Mouse (Mus musculus): ENCODE results near the gene AC161166.1. TPM values are rescaled to one million over a fixed set of nuclear protein-coding genes. Genes with fewer than 3 reads are reported as not detected.
A peak's percentile ranks its signal among the peaks of the same experiment; 100 is the strongest.
"Not testable (repeated sequence)": the region's sequence is repeated elsewhere in the genome, so short reads cannot be mapped to it uniquely, and the experiment has no call there.

The AC161166.1 gene
- polyA plus RNA-seq, 1 experiment from 2014 or later: 0.37 TPM

GRCm38 (mm10) chr7:24524978-24525377, 12.7 kb upstream of the AC161166.1 start:
- Histone ChIP-seq H3K4me1 (replicated peaks) (peaks cover 8% of the 10 kb centered on the region), H3K36me3 (no peaks in the 10 kb centered on the region), H3K9me3 (replicated peaks) (no peaks in the 10 kb centered on the region), H3K4me2 (no peak overlapping the region), H3K4me3 (no peak overlapping the region), H3K9ac (no peak overlapping the region), H3K27ac (ENCODE audit: poor library complexity, severe bottlenecking) (no peak overlapping the region), H3K27me3 (replicated peaks) (no peaks in the 10 kb centered on the region)
- WGBS: 79% methylated on average over 6 of the region's 6 CpGs
- ATAC-seq (ENCODE audit: insufficient number of reproducible peaks, low FRiP score): no peak

- 80% methylated on average over 6 of the region's 6 CpGs for WGBS
- no peaks in the 10 kb centered on the region for H3K36me3 ChIP-seq
- no peaks in the 10 kb centered on the region for H3K27me3 ChIP-seq (replicated peaks)
- no peak overlapping the region for H3K4me3 ChIP-seq
- H3K9ac ChIP-seq: no peak overlapping the region
- no peak overlapping the region for H3K27ac ChIP-seq (ENCODE audit: poor library complexity, severe bottlenecking)
- no peaks in the 10 kb centered on the region for H3K9me3 ChIP-seq (replicated peaks)
- no peak for ATAC-seq (ENCODE audit: insufficient number of reproducible peaks, low FRiP score)
- no peak overlapping the region for H3K4me2 ChIP-seq
- no peaks in the 10 kb centered on the region for H3K4me1 ChIP-seq (replicated peaks)
Measured at GRCm38 (mm10) chr7:24523723-24524122, 11.5 kb upstream of the AC161166.1 start.

GRCm38 (mm10) chr7:24522805-24523204, 10.6 kb upstream of the AC161166.1 start:
- no peak overlapping the region for H3K27ac ChIP-seq (ENCODE audit: poor library complexity, severe bottlenecking)
- no peaks in the 10 kb centered on the region for H3K4me1 ChIP-seq (replicated peaks)
- no peak overlapping the region for H3K4me3 ChIP-seq
- no peak overlapping the region for H3K9ac ChIP-seq
- no peaks in the 10 kb centered on the region for H3K9me3 ChIP-seq (replicated peaks)
- H3K4me2 ChIP-seq: no peak overlapping the region
- H3K27me3 ChIP-seq (replicated peaks): no peaks in the 10 kb centered on the region
- ATAC-seq (ENCODE audit: insufficient number of reproducible peaks, low FRiP score): no peak
- no peaks in the 10 kb centered on the region for H3K36me3 ChIP-seq
- whole genome bisulfite sequencing: 60% methylated on average over 5 of the region's 5 CpGs

- not testable (repeated sequence) for ATAC-seq (ENCODE audit: insufficient number of reproducible peaks, low FRiP score); H3K9me3 ChIP-seq (replicated peaks); H3K27me3 ChIP-seq (replicated peaks); H3K9ac ChIP-seq; H3K27ac ChIP-seq (ENCODE audit: poor library complexity, severe bottlenecking); H3K4me3 ChIP-seq; H3K36me3 ChIP-seq; H3K4me2 ChIP-seq; H3K4me1 ChIP-seq (replicated peaks)
- 83% methylated on average over 10 of the region's 10 CpGs for WGBS
Measured at GRCm38 (mm10) chr7:24520054-24520453, 7.8 kb upstream of the AC161166.1 start.

- Histone ChIP-seq H3K4me3 (no peak overlapping the region), H3K9me3 (replicated peaks) (no peaks in the 10 kb centered on the region), H3K4me2 (no peak overlapping the region), H3K9ac (no peak overlapping the region), H3K4me1 (replicated peaks) (no peaks in the 10 kb centered on the region), H3K36me3 (peaks cover 4% of the 10 kb centered on the region), H3K27ac (ENCODE audit: poor library complexity, severe bottlenecking) (no peak overlapping the region), H3K27me3 (replicated peaks) (no peaks in the 10 kb centered on the region)
- WGBS: 46% methylated on average over 3 of the region's 3 CpGs
- ATAC-seq (ENCODE audit: insufficient number of reproducible peaks, low FRiP score): no peak
Measured at GRCm38 (mm10) chr7:24519130-24519529, 6.9 kb upstream of the AC161166.1 start.

GRCm38 (mm10) chr7:24517654-24518053, 5.4 kb upstream of the AC161166.1 start:
- WGBS: 58% methylated on average over 6 of the region's 6 CpGs

GRCm38 (mm10) chr7:24517077-24517476, 4.8 kb upstream of the AC161166.1 start:
- ATAC-seq (ENCODE audit: insufficient number of reproducible peaks, low FRiP score): no peak
- WGBS: 49% methylated on average over 5 of the region's 5 CpGs
- Histone ChIP-seq H3K9me3 (replicated peaks) (no peaks in the 10 kb centered on the region), H3K4me1 (replicated peaks) (no peaks in the 10 kb centered on the region), H3K9ac (no peak overlapping the region), H3K4me3 (no peak overlapping the region), H3K4me2 (no peak overlapping the region), H3K27me3 (replicated peaks) (no peaks in the 10 kb centered on the region), H3K36me3 (peaks cover 12% of the 10 kb centered on the region), H3K27ac (ENCODE audit: poor library complexity, severe bottlenecking) (no peak overlapping the region)

More at GRCm38 (mm10) chr7:24517654-24518053, 5.4 kb upstream of the AC161166.1 start:
- Histone ChIP-seq H3K27me3 (replicated peaks) (no peaks in the 10 kb centered on the region), H3K27ac (ENCODE audit: poor library complexity, severe bottlenecking) (no peak overlapping the region), H3K9ac (no peak overlapping the region), H3K9me3 (replicated peaks) (no peaks in the 10 kb centered on the region), H3K4me2 (no peak overlapping the region), H3K36me3 (peaks cover 9% of the 10 kb centered on the region), H3K4me3 (no peak overlapping the region), H3K4me1 (replicated peaks) (no peaks in the 10 kb centered on the region)
- no peak for ATAC-seq (ENCODE audit: insufficient number of reproducible peaks, low FRiP score)

- H3K36me3 ChIP-seq: peaks cover 16% of the 10 kb centered on the region
- not testable (repeated sequence) for ATAC-seq (ENCODE audit: insufficient number of reproducible peaks, low FRiP score); H3K4me3 ChIP-seq; H3K9ac ChIP-seq; H3K4me2 ChIP-seq; H3K9me3 ChIP-seq (replicated peaks); H3K27me3 ChIP-seq (replicated peaks); H3K27ac ChIP-seq (ENCODE audit: poor library complexity, severe bottlenecking); H3K4me1 ChIP-seq (replicated peaks)
- 64% methylated on average over 8 of the region's 8 CpGs for WGBS
Measured at GRCm38 (mm10) chr7:24516319-24516718, 4.1 kb upstream of the AC161166.1 start.

GRCm38 (mm10) chr7:24507726-24508114, 4.5 kb downstream of the AC161166.1 start:
- H3K27ac ChIP-seq (ENCODE audit: poor library complexity, severe bottlenecking): peak overlapping the region; percentile 96
- peak overlapping the region; percentile 77 for H3K4me2 ChIP-seq
- peaks cover 25% of the 10 kb centered on the region for H3K4me1 ChIP-seq (replicated peaks)
- peaks cover 14% of the 10 kb centered on the region for H3K36me3 ChIP-seq
- H3K27me3 ChIP-seq (replicated peaks): peaks cover 11% of the 10 kb centered on the region
- H3K9ac ChIP-seq: peak overlapping the region; percentile 81
- no peaks in the 10 kb centered on the region for H3K9me3 ChIP-seq (replicated peaks)
- peak overlapping the region; percentile 71 for H3K4me3 ChIP-seq
- 2% methylated on average over 20 of the region's 20 CpGs for WGBS
- 0 out of 2 replicates have a peak, but pooled peaks have one; percentile 4 for ATAC-seq (ENCODE audit: insufficient number of reproducible peaks, low FRiP score)

- Histone ChIP-seq H3K27me3 (replicated peaks) (peaks cover 18% of the 10 kb centered on the region), H3K27ac (ENCODE audit: poor library complexity, severe bottlenecking) (peak within 1 kb of the TSS; percentile 96), H3K9me3 (replicated peaks) (no peaks in the 10 kb centered on the region), H3K4me1 (replicated peaks) (peaks cover 25% of the 10 kb centered on the region), H3K9ac (peak within 1 kb of the TSS; percentile 81), H3K4me3 (peak within 1 kb of the TSS; percentile 71), H3K4me2 (peak within 1 kb of the TSS; percentile 77), H3K36me3 (peaks cover 10% of the 10 kb centered on the region)
- peak; percentile 87 for ATAC-seq (ENCODE audit: insufficient number of reproducible peaks, low FRiP score)
- under 1% methylated on average over 84 of the region's 84 CpGs for WGBS
Measured at GRCm38 (mm10) chr7:24506838-24507725, 5.2 kb downstream of the AC161166.1 start, which contains the start of gene Zfp428. Gene Zfp428 (plus strand): TSS chr7:24507006.

- H3K9me3 ChIP-seq (replicated peaks): no peaks in the 10 kb centered on the region
- peaks cover 22% of the 10 kb centered on the region for H3K27me3 ChIP-seq (replicated peaks)
- H3K9ac ChIP-seq: peak overlapping the region; percentile 81
- peak overlapping the region; percentile 96 for H3K27ac ChIP-seq (ENCODE audit: poor library complexity, severe bottlenecking)
- peaks cover 25% of the 10 kb centered on the region for H3K4me1 ChIP-seq (replicated peaks)
- peak overlapping the region; percentile 77 for H3K4me2 ChIP-seq
- peaks cover 7% of the 10 kb centered on the region for H3K36me3 ChIP-seq
- 0% methylated on average over 12 of the region's 12 CpGs for WGBS
- no peak for ATAC-seq (ENCODE audit: insufficient number of reproducible peaks, low FRiP score)
- H3K4me3 ChIP-seq: peak overlapping the region; percentile 71
Measured at GRCm38 (mm10) chr7:24506476-24506837, 5.8 kb downstream of the AC161166.1 start.
